Mouse (Mus musculus): ENCODE measurements at regions not wholly inside any gene's neighbourhood (a gene's known extent, or its start where the extent isn't known, plus 50 kb on each side); places are given as distances from the start of the nearest gene placed in this dataset.

- no peak for TF ChIP-seq CTCF (IDR thresholded peaks at IDR 0.05; ENCODE audit: low read depth)
- TF ChIP-seq EP300 (IDR thresholded peaks at IDR 0.05; ENCODE audit: low read depth): no peak
These were observed 291.9 kb upstream of the Cited2 start for GRCm38 (mm10) chr10:17431068-17431467.

Measured in liver, postnatal 0 days (tissue).